Mouse (Mus musculus): ENCODE measurements around the gene Polr2l.

The Polr2l gene

GRCm38 (mm10) chr7:141484186-141485120 lies 9.5 kb upstream of the Polr2l start:
- DNase-seq (ENCODE audit: low spot score) = no peak

GRCm38 (mm10) chr7:141483114-141483653 lies 8.3 kb upstream of the Polr2l start:
- no peak for DNase-seq (ENCODE audit: low spot score)

- no peak for DNase-seq (ENCODE audit: low spot score)
These were observed 7.6 kb upstream of the Polr2l start for GRCm38 (mm10) chr7:141482531-141483024.

- DNase-seq (ENCODE audit: low spot score) = no peak
These were observed 6.8 kb upstream of the Polr2l start for GRCm38 (mm10) chr7:141481498-141482401.

GRCm38 (mm10) chr7:141480842-141481497 lies 6.0 kb upstream of the Polr2l start:
- DNase-seq (ENCODE audit: low spot score) = no peak

- no peak for DNase-seq (ENCODE audit: low spot score)
These were observed 3.4 kb upstream of the Polr2l start for GRCm38 (mm10) chr7:141478270-141478748.

- no peak for DNase-seq (ENCODE audit: low spot score)
These were observed 2.8 kb upstream of the Polr2l start for GRCm38 (mm10) chr7:141477578-141478269.

- DNase-seq (ENCODE audit: low spot score) = no peak
These were observed 2.0 kb upstream of the Polr2l start for GRCm38 (mm10) chr7:141476981-141477370.

- DNase-seq (ENCODE audit: low spot score) = peak; percentile 67
These were observed 1.5 kb upstream of the Polr2l start for GRCm38 (mm10) chr7:141476226-141476980.

GRCm38 (mm10) chr7:141475805-141476158 lies 850 bp upstream of the Polr2l start:
- no peak for DNase-seq (ENCODE audit: low spot score)

- DNase-seq (ENCODE audit: low spot score) = no peak
These were observed 772 bp downstream of the Polr2l start for GRCm38 (mm10) chr7:141474160-141474559.

GRCm38 (mm10) chr7:141472763-141473162 lies 2.2 kb downstream of the Polr2l start:
- no peak for DNase-seq (ENCODE audit: low spot score)

- no peak for DNase-seq (ENCODE audit: low spot score)
These were observed 2.7 kb downstream of the Polr2l start for GRCm38 (mm10) chr7:141472226-141472625.

- no peak for DNase-seq (ENCODE audit: low spot score)
These were observed 3.7 kb downstream of the Polr2l start for GRCm38 (mm10) chr7:141471236-141471635.

GRCm38 (mm10) chr7:141470637-141470944 lies 4.3 kb downstream of the Polr2l start:
- no peak for DNase-seq (ENCODE audit: low spot score)

- no peak for DNase-seq (ENCODE audit: low spot score)
These were observed 4.9 kb downstream of the Polr2l start for GRCm38 (mm10) chr7:141469901-141470636.

- no peak for DNase-seq (ENCODE audit: low spot score)
These were observed 5.6 kb downstream of the Polr2l start for GRCm38 (mm10) chr7:141469352-141469751.

- DNase-seq (ENCODE audit: low spot score) = no peak
These were observed 6.3 kb downstream of the Polr2l start for GRCm38 (mm10) chr7:141468522-141469211.

- no peak for DNase-seq (ENCODE audit: low spot score)
These were observed 6.8 kb downstream of the Polr2l start for GRCm38 (mm10) chr7:141468164-141468521.
